Mouse (Mus musculus): ENCODE results near the gene Secisbp2.
"Not testable (repeated sequence)": the region's sequence is repeated elsewhere in the genome, so short reads cannot be mapped to it uniquely, and the experiment has no call there.

Secisbp2 gene

DNA sequence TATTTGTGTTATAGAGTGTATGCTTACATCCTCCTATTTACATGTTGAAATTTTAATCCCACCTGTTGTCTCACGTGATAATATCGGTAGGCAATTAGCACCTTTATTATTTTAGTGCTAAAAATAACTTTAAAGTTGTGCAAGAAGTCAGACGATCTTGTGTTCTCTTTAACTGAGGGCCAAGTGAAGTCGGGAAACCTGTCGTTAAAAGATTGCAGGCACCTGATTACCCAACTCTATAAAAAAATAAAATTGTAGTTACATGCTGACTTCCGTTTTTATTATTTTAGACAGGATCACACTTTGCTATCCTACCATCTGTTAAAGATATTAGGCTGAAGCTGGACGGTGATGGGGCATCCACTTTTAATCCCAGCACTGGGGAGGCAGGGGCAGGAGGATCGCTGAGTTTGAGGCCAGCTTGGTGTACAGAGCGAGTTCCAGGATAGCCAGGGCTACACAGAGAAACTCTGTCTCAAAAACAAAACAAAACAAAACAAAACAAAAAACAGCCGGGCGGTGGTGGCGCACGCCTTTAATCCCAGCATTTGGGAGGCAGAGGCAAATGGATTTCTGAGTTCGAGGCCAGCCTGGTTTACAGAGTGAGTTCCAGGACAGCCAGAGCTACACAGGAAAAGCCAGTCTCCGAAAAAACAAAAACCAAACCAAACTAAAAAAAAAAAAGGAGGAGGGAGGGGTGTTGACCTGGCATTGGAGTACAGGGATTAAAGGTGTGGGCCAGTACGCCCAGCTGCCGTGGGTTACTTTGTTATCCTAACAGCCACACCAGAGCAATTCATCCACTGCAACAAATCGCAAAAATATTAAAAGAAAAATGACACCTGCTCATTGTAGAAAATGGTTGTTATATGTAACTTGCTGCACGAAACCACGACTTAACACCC is 7.3 kb upstream of the Secisbp2 start:
- no peak for DNase-seq (ENCODE audit: low spot score in 2 of 2)

- DNase-seq (ENCODE audit: low spot score in 2 of 2): peak; percentile 97
Observed at GRCm38 (mm10) chr13:51644829-51645789, 6.4 kb upstream of the Secisbp2 start, which contains the start of gene Cks2. Gene Cks2, plus strand, starts transcription at chr13:51645232.

DNA sequence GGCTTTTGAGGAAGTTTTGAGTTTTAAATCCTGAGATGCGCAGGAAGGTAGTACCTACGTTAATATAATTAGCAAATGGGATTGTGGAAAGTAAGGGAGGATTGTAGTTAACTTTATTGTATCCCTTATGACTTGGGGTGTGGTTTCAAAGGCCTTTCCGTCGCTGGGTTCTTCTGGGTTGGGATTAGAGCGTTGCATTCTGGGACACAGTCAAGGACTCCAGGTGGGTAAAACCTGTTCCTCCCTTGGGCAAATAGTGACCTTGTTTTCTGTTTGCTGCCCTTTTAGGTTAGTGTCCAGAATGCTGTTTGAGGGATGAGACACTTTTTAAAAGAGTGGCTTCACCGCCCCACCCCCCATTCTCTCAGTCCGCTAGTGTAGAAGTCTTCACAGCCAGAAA is 5.6 kb upstream of the Secisbp2 start:
- DNase-seq (ENCODE audit: low spot score in 2 of 2): no peak

DNA sequence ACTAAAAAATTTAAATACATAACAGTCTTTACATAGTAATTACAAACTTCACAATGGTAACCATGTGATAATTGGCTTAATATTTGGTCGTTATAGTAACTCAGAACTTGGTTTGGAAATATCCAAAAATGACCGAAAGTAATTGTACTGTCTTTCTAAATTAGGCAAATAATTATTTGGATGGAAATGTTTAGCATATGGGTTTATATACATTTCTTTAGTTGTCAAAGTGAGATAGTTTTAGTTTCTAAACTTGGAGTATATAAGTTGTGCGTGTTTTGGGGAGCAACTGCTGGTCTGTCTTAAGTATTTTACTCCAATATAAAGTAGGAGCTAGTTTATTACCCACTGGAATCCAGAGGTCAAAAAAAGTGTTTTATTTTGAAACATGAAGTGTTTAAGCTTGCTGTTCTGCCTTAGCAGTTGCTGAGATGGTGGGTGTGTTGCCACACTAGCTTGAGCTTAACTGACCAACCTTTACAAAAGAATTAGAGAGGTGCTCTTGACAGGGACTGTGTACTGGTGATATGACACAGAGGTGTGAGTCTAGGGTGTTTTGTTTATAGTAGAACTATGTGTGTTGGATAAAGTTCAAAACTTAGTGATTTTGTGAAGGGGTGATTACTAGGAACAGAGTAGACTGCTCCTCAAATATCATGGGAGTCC is 5.0 kb upstream of the Secisbp2 start:
- no peak for DNase-seq (ENCODE audit: low spot score in 2 of 2)

- no peak for DNase-seq (ENCODE audit: low spot score in 2 of 2)
Observed at GRCm38 (mm10) chr13:51647770-51648169, 3.7 kb upstream of the Secisbp2 start.

DNA sequence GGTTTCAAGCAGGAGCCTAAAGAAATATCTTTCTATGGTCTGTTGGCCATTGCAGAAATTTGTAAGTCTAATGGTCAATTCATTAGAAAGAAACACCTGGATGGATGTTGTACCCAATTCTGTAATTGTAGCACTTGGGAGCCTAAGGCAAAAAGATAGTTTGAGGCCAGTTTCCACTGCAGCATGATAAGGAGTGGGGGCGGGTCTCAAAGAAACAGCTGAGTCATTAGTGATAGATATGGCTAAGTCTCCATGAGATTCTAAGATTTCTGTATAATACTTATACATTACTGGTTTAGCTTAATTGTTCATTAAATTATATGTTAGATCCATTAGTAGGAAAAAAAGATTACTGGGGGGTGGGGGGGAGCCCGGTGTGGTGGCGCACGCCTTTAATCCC is 3.3 kb upstream of the Secisbp2 start:
- no peak for DNase-seq (ENCODE audit: low spot score in 2 of 2)

DNA sequence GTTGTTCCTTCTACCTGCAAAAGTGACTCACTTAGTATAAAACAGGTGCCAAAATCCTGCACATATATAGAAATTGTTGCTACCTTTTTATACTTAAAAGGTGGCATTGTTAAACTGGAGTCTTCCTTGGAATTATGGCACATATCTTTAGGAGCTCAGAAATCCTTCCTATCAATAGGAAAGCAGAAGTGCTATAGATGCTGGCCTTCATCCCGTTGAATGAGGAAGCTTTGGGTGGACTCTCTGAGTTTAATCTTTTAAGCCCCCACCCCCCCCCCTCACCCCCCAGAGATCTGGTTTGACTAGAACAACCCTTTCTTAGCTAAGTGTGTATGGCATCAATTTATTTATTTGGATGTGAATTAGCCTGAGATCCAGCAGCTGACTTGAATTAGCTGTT is 1.8 kb upstream of the Secisbp2 start:
- DNase-seq (ENCODE audit: low spot score in 2 of 2): no peak

GRCm38 (mm10) chr13:51653159-51653558 is 1.7 kb downstream of the Secisbp2 start:
- DNase-seq (ENCODE audit: low spot score in 2 of 2): no peak

DNA sequence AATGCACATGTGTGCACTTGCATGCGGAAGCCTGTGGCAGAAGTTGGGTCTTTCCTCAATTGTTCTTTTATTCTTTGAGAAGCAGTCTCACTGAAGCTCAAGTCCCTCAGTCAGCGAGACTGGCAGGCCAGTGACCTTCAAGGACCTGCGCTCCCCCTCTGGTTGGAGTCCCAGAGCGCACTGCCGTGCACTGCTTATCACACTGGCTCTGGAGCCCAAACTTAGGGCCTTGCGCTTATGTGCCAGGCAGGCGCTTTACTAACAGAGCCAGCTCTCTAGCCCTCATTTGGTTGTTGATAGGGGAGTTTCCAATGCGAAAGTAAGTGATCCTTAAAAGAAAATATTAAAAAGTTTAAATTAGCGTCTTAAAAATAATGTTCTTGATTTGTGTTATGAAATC is 2.5 kb downstream of the Secisbp2 start:
- no peak for DNase-seq (ENCODE audit: low spot score in 2 of 2)

GRCm38 (mm10) chr13:51656516-51657235 is 5.2 kb downstream of the Secisbp2 start:
- DNase-seq (ENCODE audit: low spot score in 2 of 2): no peak

DNA sequence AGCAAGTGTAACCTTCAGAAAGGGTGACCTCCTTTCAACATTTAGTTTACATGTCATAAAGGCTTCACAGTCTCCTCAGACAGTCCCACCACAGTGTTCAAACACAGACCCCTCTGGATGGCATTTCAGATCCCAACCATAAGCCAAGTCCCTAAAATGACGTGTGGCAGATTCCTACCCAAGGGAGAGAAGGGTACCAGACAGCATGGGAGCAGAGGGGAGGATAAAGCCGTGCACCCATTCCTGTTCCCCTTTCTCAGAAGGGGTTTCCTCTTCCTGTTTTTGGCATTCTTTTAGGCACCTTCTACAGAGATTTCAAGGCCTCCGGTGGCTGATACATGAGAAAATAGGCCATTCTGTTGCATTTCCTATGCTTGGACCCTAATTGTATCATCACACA is 6.6 kb downstream of the Secisbp2 start:
- no peak for DNase-seq (ENCODE audit: low spot score in 2 of 2)

DNA sequence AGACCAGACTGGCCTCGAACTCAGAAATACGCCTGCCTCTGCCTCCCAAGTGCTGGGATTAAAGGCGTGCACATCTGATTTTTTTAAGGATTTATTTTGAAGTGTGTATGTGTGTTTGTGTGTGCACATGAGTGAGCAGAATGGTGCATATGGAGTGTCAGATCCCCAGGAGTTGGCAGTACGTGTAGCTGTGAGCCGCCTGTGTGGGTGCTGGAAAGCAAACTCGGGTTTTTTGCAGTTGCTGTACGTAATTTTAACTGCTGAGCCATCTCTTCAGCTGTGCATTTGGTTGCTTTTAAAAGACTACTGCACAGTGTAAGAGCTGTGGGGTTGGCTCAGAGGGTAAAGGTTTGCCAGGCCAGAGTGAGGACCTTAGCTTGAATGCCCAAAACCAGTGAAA is 8.1 kb downstream of the Secisbp2 start:
- no peak for DNase-seq (ENCODE audit: low spot score in 2 of 2)

DNA sequence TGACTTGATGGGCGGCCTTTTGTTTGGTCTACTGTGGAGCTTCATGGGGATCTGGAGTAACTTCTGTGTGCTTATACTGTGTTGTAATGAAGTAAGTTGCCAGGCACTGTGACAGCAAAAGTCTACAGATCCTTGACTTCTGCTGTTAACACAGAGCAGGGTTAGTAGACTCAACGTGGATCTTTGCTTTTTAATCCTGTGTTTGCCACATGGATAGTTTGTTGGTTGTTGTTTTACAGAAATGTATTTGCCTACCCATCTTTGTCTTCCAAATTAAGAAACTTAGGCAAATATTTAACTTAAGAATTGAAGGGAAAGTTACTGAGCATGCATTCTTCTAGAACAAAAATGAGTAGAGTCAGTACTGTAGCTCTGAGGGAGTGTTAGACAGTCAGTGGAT is 12.1 kb downstream of the Secisbp2 start:
- DNase-seq (ENCODE audit: low spot score in 2 of 2): no peak

DNA sequence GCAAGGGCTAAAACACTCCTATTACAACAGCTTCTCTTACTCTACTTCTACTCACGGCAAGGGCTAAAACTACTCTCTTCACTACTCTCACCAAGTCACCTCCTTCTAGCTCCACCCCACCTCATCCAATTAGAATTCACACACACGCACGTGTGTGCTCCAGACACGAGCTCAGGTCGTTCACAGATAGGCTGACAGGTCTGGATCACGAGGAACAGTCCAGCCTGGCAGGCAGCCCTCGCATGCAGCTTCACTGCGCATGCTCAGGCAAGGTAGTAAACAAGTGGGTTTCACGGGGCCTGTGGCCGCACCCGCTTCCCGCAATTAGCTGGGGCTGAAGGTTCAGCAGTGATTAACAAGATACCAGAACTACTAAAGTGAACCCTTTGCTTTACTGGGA is 16.7 kb downstream of the Secisbp2 start:
- DNase-seq (ENCODE audit: low spot score in 2 of 2): not testable (repeated sequence)

GRCm38 (mm10) chr13:51676641-51677040 is 25.1 kb downstream of the Secisbp2 start:
- DNase-seq (ENCODE audit: low spot score in 2 of 2): no peak

GRCm38 (mm10) chr13:51677041-51677440 is 25.5 kb downstream of the Secisbp2 start:
- no peak for DNase-seq (ENCODE audit: low spot score in 2 of 2)

DNA sequence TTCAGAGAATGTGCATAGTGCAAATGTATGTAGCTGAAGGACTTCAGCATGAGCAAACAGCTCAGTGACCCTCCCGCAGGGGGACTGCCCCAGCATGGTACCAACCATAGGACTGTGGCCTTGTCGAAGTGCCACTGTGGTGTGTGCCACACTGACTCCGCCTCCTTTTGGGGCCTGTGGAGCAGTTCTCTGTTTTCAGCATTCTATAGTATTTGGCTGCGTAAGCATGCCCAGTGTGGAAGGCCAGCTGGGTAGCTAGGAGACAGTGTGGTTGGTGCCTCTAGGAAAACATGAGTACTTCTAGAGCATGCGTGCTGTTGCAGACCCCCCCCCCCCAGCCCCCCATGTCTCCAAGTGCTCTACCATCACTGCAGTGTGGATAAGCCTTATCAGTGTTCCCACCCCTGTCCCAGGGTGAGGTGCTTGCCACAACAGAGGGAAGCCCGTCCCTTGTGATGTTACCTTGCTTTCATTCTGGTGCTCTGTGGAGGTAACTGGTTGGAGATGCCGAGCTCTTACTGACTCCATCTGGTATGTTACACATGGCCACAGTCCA is 26.2 kb downstream of the Secisbp2 start:
- DNase-seq (ENCODE audit: low spot score in 2 of 2): no peak

GRCm38 (mm10) chr13:51678687-51679086 is 27.2 kb downstream of the Secisbp2 start:
- no peak for DNase-seq (ENCODE audit: low spot score in 2 of 2)

- no peak for DNase-seq (ENCODE audit: low spot score in 2 of 2)
Observed at GRCm38 (mm10) chr13:51679332-51679731, 27.8 kb downstream of the Secisbp2 start.

GRCm38 (mm10) chr13:51681076-51681475 is 29.6 kb downstream of the Secisbp2 start:
- DNase-seq (ENCODE audit: low spot score in 2 of 2): no peak

GRCm38 (mm10) chr13:51681634-51682033 is 30.1 kb downstream of the Secisbp2 start:
- no peak for DNase-seq (ENCODE audit: low spot score in 2 of 2)
